Mouse (Mus musculus) v-Abl transformed pro-B cells (cell line): ENCODE results near the gene Ntrk1.

Experiments used
- in situ Hi-C, 2 experiments: fragments of 400-800 bp; cut with MboI; formaldehyde crosslinking; loops; one replicate each; pipeline ENCODE4 v1.15.1; 2025; ENCODE audit not compliant: unreplicated experiment in 2 of 2

The Ntrk1 gene

DNA sequence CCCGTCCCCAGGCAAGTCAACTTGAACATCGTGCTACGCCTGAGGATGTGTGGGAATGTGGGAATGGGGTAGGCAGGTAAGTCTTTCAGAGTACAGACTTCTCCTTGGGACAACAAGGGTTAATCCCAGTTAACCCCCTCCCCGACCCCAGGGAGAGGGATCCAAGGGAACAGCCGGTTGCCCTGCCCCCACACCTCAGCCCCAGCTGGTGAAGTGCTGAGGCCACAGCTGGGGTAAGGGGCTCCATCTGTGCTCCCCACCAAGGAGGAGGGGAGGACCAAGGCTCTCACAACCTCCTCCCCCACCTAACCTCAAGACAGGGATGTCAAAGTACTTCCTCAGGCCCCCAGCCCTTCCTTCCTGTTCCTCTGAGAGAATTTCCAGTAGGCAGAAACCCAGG lies 5.2 kb downstream of the Ntrk1 start:
- in situ Hi-C loops, result loop anchor here in 1 of 2 experiments (5.0 to 25.0 kb wide), 2 partner anchors 73 to 173 kb away; partner anchors contain the start of gene Nes

DNA sequence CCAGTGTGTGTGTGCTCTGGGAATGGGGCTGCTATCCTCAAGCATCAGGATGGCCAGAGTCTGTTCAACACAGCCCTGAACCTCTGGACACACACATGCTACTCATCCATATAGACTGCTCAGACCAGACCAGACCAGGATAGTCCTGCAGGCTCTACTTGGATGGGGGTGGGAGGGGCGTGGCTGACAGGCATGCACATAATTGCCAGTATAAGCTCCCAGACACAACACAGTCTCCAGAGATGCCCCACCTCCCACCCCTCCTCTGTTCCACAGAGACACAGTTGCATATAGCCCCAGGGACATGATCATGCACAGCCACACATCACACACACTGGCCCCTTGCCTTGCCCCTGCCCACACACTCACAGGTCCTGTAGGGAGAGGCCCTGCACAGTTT lies 5.7 kb downstream of the Ntrk1 start:
- in situ Hi-C loops, result loop anchor here in 1 of 2 experiments (5.0 to 25.0 kb wide), 2 partner anchors 73 to 173 kb away; partner anchors contain the start of gene Nes

DNA sequence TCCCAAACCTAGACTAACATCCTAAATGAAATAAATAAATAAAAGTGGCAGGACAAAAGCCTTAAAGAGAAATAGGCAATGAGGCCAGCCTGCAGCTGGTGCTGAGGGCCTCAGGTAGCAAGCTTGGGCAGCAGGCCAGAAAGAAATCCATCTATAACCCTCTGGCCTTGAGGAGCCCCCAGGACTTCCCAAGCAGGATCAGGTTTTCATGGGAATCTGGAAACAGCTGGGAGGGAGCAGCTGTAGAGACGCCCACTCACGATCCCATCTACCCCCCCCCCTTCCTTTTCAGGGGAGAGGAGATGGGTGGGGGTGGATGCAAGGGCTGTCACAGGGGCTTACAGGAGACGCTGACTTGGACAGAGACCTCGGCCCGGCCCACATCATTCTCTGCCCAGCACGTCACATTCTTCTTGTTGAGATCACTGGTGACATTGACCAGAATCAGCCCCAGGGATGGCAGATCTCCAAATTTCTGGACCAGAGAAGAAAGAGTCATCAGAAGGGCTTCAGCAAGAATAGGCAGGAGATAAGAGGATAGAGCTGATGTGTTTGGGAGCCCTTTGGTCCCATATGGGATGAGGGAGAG lies 9.2 kb downstream of the Ntrk1 start:
- in situ Hi-C loops, result loop anchor here in 1 of 2 experiments (5.0 to 25.0 kb wide), 2 partner anchors 77 to 177 kb away; partner anchors contain the start of gene Nes

DNA sequence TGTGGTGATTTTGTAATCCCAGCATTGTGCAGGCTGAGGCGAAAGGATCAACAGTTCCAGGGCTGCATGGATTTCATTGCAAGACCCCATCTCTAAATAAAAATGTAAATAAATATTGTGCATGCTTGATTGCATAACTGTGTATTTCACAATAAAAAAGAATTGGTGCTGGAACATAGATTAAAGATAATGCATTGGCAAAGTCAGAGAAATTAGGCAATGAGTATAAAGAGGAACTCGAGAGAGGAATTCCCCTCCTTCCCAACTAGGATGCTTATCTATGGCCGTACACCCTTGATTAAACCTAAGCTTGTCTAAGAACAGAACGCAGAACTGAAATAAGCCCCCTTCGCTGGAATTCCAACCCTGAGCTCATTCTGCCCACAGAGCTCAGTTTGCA lies 9.8 kb downstream of the Ntrk1 start:
- in situ Hi-C loops, result loop anchor here in 1 of 2 experiments (5.0 to 25.0 kb wide), 2 partner anchors 77 to 177 kb away; partner anchors contain the start of gene Nes

DNA sequence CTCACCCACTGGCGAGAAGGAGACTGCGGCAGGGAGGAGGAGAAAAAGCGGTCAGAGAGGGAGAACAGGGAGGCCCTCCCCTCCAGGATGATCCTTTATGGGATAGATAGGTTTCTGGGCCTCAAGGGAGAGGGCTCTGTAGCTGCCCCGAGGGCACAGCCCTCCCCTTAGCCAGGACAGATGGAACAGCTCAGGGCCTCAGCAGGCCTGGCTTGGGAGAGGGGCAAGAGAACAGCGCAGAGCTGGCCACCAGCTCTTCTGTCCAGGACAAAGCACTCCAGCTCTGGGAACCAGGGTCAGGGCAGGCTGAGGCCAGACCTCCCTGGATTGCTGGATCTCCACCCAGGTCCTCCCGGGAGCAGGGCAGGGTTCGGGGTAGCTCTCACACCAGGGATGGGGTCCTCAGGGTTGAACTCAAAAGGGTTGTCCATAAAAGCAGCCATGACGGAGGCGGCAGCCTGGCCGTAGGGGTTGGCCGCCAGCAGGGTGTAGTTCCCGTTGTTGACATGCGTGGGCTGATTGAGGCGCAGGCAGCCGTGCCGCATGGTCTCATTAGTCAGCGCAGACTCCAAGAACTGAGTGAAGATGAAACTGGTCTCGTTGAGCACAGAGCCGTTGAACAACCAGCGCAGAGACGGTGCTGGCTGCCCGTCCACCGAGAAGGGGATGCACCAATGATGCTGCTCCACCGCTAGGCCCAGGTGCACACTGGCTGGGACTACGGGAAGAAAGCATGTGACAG lies 11.5 kb downstream of the Ntrk1 start:
- in situ Hi-C loops, result loop anchor here in 1 of 2 experiments (25.0 kb wide), 1 partner anchor 179 kb away; the partner anchor contains the start of gene Nes

DNA sequence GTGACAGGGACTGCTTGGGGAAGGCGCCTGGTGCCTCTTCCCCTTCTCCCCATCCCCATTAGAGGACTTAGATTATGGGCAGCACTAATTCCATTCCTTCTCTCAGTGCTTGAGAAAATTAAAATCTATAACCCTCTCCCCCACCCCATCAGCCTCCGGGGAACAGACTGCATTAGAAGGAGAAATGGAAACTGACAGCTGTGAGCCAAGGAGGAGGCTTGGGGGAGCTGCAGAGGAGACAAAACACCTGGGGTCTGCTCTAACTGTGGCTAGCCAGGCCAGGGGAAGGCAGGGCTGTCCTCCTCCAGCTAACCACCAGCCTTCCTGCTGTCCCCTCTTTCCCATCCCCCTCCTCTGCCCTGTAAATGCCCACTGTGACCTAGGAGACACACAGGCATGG lies 15.9 kb downstream of the Ntrk1 start:
- in situ Hi-C loops, result loop anchor here in 1 of 2 experiments (25.0 kb wide), 1 partner anchor 183 kb away; the partner anchor contains the start of gene Nes

DNA sequence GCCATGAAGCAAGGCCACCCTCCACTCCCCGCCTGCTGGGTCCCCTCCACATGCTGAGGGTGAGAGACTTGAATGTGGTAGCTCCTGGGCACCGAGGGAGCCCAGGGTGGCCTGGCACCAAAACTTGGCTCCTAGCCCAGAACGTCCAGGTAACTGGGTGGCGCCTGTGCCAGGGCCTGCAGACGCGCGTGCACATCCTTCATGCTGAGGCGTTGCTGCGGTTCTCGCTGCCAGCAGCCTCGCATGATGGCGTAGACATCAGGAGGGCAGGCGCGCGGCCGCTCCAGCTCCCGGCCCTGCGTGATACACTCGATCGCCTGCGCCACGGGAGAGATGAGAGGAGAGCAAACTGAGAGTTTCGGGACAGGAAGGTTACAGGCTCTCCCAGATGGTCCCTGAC lies 16.7 kb downstream of the Ntrk1 start:
- in situ Hi-C loops, result loop anchor here in 1 of 2 experiments (25.0 kb wide), 1 partner anchor 184 kb away; the partner anchor contains the start of gene Nes

DNA sequence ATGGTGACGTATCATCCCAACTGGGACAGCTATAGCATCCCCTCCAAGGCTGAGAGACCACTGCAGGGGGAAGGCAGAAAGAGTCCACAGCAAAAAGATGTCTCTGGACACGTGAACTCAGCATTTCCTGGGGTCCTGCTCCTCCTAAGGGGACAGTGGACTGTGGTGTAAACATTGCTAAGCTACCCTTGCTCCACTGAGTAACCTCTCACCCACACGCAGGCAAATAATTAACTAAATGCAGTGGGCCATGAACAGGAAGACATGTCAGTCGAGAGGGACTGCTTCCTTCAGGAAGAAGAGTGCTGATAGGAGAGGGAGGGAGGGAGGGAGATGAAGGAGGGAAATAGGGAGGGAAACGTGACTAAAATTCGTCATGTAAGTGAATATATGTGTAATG lies 23.9 kb downstream of the Ntrk1 start:
- in situ Hi-C loops, result loop anchor here in 1 of 2 experiments (5.0 kb wide), 1 partner anchor 46 kb away; no protein-coding TSS in a partner anchor

DNA sequence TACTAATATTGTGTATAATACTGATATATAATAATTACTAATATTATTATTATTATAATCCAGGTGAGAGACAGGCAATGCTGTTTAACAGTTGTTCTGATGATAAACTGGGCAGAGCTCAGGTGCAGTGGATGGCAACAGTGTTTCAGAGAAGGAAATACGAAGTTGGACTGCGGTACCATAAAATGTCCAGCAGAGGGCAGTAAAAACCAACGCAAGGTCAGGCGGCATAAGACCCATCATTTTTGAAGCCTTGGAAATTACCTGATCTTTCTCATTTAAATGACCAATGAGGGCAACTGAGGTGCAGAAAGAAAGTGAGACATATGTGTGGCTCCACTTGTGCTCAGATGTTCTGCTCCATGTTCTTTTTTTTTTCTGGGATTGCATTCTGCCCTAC lies 24.7 kb downstream of the Ntrk1 start:
- in situ Hi-C loops, result loop anchor here in 1 of 2 experiments (5.0 kb wide), 1 partner anchor 47 kb away; no protein-coding TSS in a partner anchor

DNA sequence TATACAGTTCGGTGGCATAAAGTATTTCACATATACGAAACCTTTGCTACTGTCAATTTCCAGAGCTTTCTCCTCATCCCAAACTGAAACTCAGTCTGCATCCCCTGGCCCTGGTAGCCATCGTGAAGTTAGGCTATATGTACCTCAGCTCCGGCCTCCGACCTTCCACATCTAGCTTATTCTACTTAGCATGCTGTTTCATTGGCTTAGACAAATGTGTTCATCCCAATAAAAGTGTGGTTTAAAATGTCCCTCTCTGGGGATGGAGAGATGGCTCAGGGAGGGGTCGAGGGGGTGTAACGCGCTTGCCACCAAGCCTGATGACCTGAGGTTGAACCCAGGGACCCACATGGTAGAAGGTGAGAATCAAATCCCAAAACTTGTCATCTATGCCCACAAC lies 25.5 kb downstream of the Ntrk1 start:
- in situ Hi-C loops, result loop anchor here in 1 of 2 experiments (10.0 kb wide), 1 partner anchor 305 kb away; the partner anchor contains the start of gene Ttc24

DNA sequence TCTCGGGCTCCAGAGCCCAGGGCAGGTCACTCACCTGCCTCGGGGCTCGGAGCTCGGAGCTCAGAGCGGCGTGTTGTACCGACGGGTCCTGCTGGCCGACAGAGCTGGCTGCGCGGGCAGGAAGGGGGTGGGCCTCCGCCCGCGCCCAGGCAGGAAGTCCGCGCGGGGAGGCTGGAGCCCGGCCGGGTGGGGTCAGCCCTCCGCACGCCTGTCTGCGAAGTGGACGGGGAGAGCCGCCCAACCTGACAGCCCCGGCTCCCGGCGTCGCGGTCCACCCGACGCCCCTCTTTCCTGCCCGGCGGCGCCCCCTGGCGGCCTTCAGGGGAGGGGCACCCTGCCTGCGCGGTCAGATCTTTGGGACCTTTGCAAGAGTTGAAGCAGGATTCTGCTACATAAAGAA lies 26.1 kb downstream of the Ntrk1 start:
- in situ Hi-C loops, result loop anchor here in 1 of 2 experiments (10.0 kb wide), 1 partner anchor 306 kb away; the partner anchor contains the start of gene Ttc24

DNA sequence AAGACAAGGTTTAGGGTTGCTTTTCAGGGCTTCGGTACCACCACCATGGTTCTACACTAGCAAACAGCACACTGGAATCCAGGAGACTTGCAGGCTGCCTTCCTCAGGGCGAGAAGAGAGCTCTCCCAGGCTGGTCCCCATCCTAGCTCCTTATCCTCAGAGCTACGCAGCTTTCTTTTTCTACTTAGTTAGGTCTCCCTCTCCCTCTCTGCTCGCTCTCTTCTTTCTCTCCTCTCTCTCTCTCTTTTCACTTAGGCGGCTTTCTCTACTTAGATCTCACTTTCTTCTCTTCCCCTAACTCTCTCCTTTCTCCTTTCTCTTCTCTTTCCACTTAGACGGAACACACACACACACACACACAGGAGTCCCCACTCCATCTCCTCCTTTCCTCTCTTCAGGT lies 26.5 kb downstream of the Ntrk1 start:
- in situ Hi-C loops, result loop anchor here in 1 of 2 experiments (10.0 kb wide), 1 partner anchor 306 kb away; the partner anchor contains the start of gene Ttc24

DNA sequence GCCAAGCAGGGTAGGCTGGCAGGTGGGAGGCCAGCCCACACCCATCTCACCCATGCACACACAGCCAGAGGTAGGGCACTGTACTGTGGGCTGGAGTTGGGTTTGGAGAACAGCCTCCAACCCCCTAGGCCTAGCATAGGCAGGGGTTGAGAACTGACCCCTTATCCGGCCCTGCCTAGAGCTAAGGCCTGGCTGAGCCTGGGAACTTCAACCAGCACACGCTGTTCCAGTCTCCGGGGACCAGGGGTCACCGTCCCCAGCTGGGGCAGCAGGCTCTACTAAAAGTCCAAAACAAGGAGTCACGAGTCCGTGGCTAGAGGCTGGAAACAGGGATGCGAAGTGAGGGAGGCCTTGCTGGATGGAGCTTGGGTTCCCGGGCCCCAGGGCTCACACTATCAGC lies 27.2 kb downstream of the Ntrk1 start:
- in situ Hi-C loops, result loop anchor here in 1 of 2 experiments (10.0 kb wide), 1 partner anchor 307 kb away; the partner anchor contains the start of gene Ttc24

DNA sequence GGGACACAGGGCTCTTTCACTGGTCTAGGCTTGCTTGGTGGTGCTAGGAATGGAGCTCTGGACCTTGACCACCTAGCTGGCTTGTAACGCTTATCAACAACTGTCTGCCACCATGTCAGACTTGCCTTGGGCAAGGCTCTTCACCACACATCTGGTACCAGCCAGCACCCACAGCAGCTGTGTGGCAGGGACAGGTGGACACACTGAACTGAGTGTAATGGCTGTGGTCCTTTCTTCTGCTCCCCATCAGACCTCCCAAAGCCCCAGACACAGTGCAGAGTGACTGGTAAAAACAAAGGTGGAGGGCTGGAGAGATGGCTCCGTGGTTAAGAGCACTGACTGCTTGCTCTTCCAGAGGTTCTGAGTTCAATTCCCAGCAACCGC lies 28.7 kb downstream of the Ntrk1 start:
- in situ Hi-C loops, result loop anchor here in 1 of 2 experiments (10.0 kb wide), 1 partner anchor 309 kb away; the partner anchor contains the start of gene Ttc24

DNA sequence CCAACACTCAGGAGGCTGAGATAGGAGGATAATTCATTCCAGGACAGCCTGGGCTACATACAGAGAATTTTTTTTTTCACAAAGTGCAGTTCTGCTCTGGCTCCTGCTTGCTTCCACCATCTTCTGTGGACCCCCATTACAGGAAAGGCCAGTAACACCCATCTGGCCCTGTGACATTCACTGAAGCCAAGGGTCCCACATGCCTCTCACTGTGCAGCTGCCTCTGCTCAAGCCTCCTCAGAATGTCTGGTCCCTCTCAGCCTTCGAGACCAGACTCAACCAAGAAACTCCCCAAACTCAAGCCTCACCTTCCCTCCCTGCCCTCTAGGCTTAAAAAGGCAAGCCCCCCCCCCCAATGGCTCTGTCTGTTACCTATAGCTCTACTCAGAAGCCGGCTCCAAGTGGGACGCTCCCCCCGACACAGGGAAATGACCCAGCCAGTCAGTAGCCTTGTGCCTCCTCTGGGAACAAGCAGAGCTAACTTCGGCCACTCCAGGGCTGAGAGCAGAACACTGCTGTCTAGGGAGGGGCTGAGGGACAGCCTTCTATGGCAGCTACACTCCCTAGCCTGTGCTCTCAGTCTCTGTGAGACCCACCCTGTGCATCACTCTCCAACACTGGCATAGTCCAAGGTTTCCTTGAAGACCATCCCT lies 29.2 kb downstream of the Ntrk1 start:
- in situ Hi-C loops, result loop anchor here in 1 of 2 experiments (10.0 kb wide), 1 partner anchor 309 kb away; the partner anchor contains the start of gene Ttc24

DNA sequence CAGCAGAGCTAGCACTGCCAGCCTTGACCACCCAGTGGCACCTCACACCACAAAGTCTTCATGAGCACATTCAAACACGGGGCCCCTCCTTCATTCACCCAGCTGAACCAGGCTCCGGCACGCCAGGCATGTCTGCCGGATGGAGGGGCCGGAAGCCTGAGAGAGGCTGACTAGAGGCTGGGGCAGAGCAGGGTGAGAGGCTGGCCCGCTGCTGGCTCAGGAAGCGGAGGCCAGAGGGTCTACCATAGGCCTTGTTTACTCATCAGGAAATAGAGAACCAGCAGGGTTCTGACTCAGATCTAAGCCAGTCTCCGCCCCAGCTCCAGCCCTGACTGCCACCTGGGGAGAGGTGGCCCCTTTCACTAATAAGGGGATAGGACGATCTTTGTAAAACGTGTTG lies 29.9 kb downstream of the Ntrk1 start:
- in situ Hi-C loops, result loop anchor here in 1 of 2 experiments (10.0 kb wide), 1 partner anchor 310 kb away; the partner anchor contains the start of gene Ttc24

DNA sequence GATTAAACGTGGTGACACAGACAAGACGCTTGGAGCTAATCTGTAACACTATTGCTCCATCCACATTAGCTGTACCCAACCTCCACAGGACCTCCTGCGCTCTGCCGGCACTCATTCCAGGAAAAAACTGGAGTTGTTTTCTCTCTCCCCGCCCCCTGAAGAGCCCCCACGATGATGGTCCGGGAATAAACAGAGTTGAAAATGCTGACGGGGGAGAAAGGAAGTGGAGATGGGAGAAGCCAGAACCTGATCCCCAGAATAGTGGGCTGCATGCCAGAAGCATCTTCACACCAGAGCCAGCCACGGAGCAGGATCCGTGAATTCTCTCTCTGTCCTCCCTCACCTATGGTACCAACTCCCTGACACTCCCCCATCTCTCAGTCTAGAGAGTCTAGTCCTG lies 30.5 kb downstream of the Ntrk1 start:
- in situ Hi-C loops, result loop anchor here in 1 of 2 experiments (10.0 kb wide), 1 partner anchor 310 kb away; the partner anchor contains the start of gene Ttc24

DNA sequence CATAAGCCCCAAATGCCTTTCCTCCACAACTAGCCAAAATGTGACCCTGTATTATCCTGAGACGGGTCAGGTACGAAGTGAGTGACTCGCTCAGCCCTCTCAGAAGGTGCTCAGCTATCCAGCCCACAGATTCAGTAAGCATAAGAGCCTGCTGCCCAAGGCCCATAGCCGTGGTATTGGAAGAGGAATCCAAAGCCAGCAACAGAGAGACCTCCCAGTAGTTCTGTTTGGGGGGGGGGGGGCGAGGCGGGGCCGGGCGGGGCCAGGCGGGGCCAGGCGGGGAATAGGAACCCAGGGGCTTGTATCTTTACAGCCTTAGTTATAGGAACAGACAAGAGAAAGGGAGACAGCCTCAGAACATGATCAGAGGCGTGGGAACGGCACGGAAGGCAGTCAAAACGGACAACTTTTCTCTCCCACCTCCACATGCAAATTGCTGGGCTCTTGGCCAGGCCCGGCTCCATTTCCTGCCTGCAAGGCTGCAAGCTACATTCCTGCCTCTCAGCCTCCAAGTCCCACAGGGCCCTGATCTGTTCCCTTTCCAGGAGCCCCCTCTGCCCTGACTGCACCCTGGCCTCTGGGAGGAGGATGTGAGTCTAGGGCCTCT lies 31.2 kb downstream of the Ntrk1 start:
- in situ Hi-C loops, result loop anchor here in 1 of 2 experiments (10.0 kb wide), 1 partner anchor 311 kb away; the partner anchor contains the start of gene Ttc24

DNA sequence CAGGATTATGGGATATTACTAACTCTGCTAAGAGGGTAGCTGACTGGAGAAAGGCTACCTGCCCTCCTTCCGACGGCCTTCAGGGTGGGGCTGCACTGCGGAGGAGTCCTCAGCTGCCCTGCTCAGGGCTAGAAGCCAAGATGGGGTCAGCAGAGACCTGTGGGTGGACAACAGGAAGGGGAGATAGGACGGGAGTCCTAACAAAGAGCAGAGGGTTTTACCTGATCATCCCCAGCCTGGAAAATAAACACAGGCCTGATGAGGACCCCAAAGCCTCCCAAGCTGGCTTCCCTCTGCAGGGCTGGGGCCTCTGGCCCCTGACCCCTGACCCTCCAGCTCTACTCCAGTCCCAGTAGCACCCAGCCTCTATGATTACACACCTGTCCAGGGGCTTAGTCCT lies 31.8 kb downstream of the Ntrk1 start:
- in situ Hi-C loops, result loop anchor here in 1 of 2 experiments (10.0 kb wide), 1 partner anchor 312 kb away; the partner anchor contains the start of gene Ttc24
